Mouse (Mus musculus): ENCODE results near the gene Asgr1.

GRCm38 (mm10) chr11:70023481-70024150 lies 30.3 kb upstream of the Asgr1 start:
- TF ChIP-seq CTCF (IDR thresholded peaks at IDR 0.05; ENCODE audit: control insufficient read depth, insufficient read depth, insufficient read length) = no peak
- TF ChIP-seq MYOG (IDR thresholded peaks at IDR 0.05; ENCODE audit: control insufficient read depth, extremely low read depth, insufficient read length) = no peak
- TF ChIP-seq MYOD1 (IDR thresholded peaks at IDR 0.05; ENCODE audit: control insufficient read depth, insufficient read length, low read depth) = no peak

Data from C2C12 (cell line).